Mouse (Mus musculus) bone marrow, adult 2 months (tissue): ENCODE data around the gene Pard3b. TPM values are rescaled to one million over a fixed set of nuclear protein-coding genes. Genes with fewer than 3 reads are reported as not detected.

Experiments
- H3K27ac ChIP-seq: fragments of 200-500 bp; 2 replicates; pipeline ENCODE4 v1.5.1; 2012; ENCODE audit warnings: low read depth, mild to moderate bottlenecking, control low read depth, inconsistent platforms, low read length; ENCODE audit not compliant: control insufficient read depth, poor library complexity, insufficient read depth
- H3K4me1 ChIP-seq: fragments of 200-500 bp; 2 replicates; pipeline ENCODE4 v1.6.1; 2011; ENCODE audit warnings: low read length; ENCODE audit not compliant: control insufficient read depth, insufficient read depth
- H3K4me3 ChIP-seq: fragments of 200-500 bp; replicated peaks from 2 replicates; pipeline ENCODE3; 2011; ENCODE audit warnings: mild to moderate bottlenecking, low read depth, low read length, control low read depth; ENCODE audit not compliant: control insufficient read depth
- CTCF ChIP-seq: fragments of 200-500 bp; IDR thresholded peaks from 2 replicates; pipeline ENCODE4 v1.5.1; 2011; ENCODE audit warnings: low read length, control low read depth; ENCODE audit not compliant: control insufficient read depth, insufficient read depth
- POLR2A ChIP-seq: fragments of 200-500 bp; IDR thresholded peaks from 2 replicates; pipeline ENCODE4 v1.6.1; 2011; ENCODE audit warnings: low read depth, mild to moderate bottlenecking, control low read depth, low read length, borderline replicate concordance; ENCODE audit not compliant: control insufficient read depth
- WGBS: fragments of 180-500 bp; shearing (Covaris S2); methylation state at CpG from one replicate; pipeline ENCODE4 v1.1.7; 2018; 5-methylcytosine and 5-hydroxymethylcytosine counted together
- polyA plus RNA-seq: library from polyadenylated mRNA; stranded (reverse); fragments of >200 nt; gene quantifications from 2 replicates; pipeline ENCODE4 v1.2.4, GENCODE M21; 2011; ENCODE audit warnings: low replicate concordance; ENCODE audit not compliant: missing spikeins, insufficient read depth, insufficient read length

The Pard3b gene
- polyA plus RNA-seq, 1 experiment, result 9.7 TPM

- WGBS, result 46% methylated on average over 1 of the region's 1 CpGs
- no peak overlapping the region for H3K27ac ChIP-seq
- H3K4me3 ChIP-seq, result no peak overlapping the region
- no peaks in the 10 kb centered on the region for H3K4me1 ChIP-seq
- TF ChIP-seq CTCF (no peak), POLR2A (no peak)
Observed at GRCm38 (mm10) chr1:61651454-61652271, 13.0 kb downstream of the Pard3b start.

- no peak overlapping the region for H3K4me3 ChIP-seq
- TF ChIP-seq CTCF (no peak), POLR2A (no peak)
- no peak overlapping the region for H3K27ac ChIP-seq
- WGBS, result 81% methylated on average over 3 of the region's 3 CpGs
- H3K4me1 ChIP-seq, result no peaks in the 10 kb centered on the region
Observed at GRCm38 (mm10) chr1:61657760-61658159, 19.1 kb downstream of the Pard3b start.

GRCm38 (mm10) chr1:61659931-61660330, 21.3 kb downstream of the Pard3b start:
- no peaks in the 10 kb centered on the region for H3K4me1 ChIP-seq
- WGBS, result 70% methylated on average over 3 of the region's 3 CpGs
- H3K4me3 ChIP-seq, result no peak overlapping the region
- TF ChIP-seq POLR2A (no peak), CTCF (no peak)
- H3K27ac ChIP-seq, result no peak overlapping the region

GRCm38 (mm10) chr1:61685221-61685814, 46.7 kb downstream of the Pard3b start:
- no peak overlapping the region for H3K4me3 ChIP-seq
- H3K4me1 ChIP-seq, result no peaks in the 10 kb centered on the region
- H3K27ac ChIP-seq, result no peak overlapping the region
- WGBS, result 78% methylated on average over 8 of the region's 8 CpGs
- TF ChIP-seq POLR2A (no peak), CTCF (no peak)

- no peak overlapping the region for H3K27ac ChIP-seq
- no peak overlapping the region for H3K4me3 ChIP-seq
- no peaks in the 10 kb centered on the region for H3K4me1 ChIP-seq
- WGBS, result 77% methylated on average over 1 of the region's 1 CpGs
- TF ChIP-seq POLR2A (no peak), CTCF (no peak)
Observed at GRCm38 (mm10) chr1:61685921-61686320, 47.3 kb downstream of the Pard3b start.

- Histone ChIP-seq H3K27ac (no peak overlapping the region), H3K4me1 (no peaks in the 10 kb centered on the region), H3K4me3 (no peak overlapping the region)
- 80% methylated on average over 3 of the region's 3 CpGs for WGBS
- TF ChIP-seq POLR2A, result no peak
Observed at GRCm38 (mm10) chr1:61688301-61688700, 49.7 kb downstream of the Pard3b start.

- H3K4me1 ChIP-seq, result no peaks in the 10 kb centered on the region
Observed at GRCm38 (mm10) chr1:61698462-61699218, 60.0 kb downstream of the Pard3b start.

GRCm38 (mm10) chr1:61709812-61710211, 71.2 kb downstream of the Pard3b start:
- TF ChIP-seq CTCF (no peak), POLR2A (no peak)
- Histone ChIP-seq H3K4me3 (no peak overlapping the region), H3K27ac (no peak overlapping the region), H3K4me1 (peaks cover 1% of the 10 kb centered on the region; the same call in 1 of the 2 replicates)
- WGBS, result 64% methylated on average over 1 of the region's 1 CpGs

More at GRCm38 (mm10) chr1:61698462-61699218, 60.0 kb downstream of the Pard3b start:
- WGBS, result 65% methylated on average over 10 of the region's 10 CpGs
- Histone ChIP-seq H3K27ac (no peak overlapping the region), H3K4me3 (no peak overlapping the region)
- no peak for TF ChIP-seq POLR2A
